Mouse (Mus musculus): ENCODE results near the gene Gm3371.
"Not testable (repeated sequence)": the region's sequence is repeated elsewhere in the genome, so short reads cannot be mapped to it uniquely, and the experiment has no call there.

The Gm3371 gene

GRCm38 (mm10) chr14:44410588-44410987 lies at the start of gene Gm3371:
TSS of gene Gm3371 (minus strand) at chr14:44410688.
- not testable (repeated sequence) for DNase-seq (ENCODE audit: low read depth, low spot score)

GRCm38 (mm10) chr14:44433335-44433734 lies 22.8 kb upstream of the Gm3371 start, which contains the start of gene Gm8232:
TSS of gene Gm8232 (plus strand) at chr14:44433635.
- DNase-seq (ENCODE audit: low read depth, low spot score), result not testable (repeated sequence)

- DNase-seq (ENCODE audit: low read depth, low spot score), result not testable (repeated sequence)
These were observed 26.3 kb downstream of the Gm3371 start for GRCm38 (mm10) chr14:44384233-44384632.

GRCm38 (mm10) chr14:44365057-44365456 lies 45.4 kb downstream of the Gm3371 start, which contains the start of gene Gm8229:
TSS of gene Gm8229 (plus strand) at chr14:44365357.
- not testable (repeated sequence) for DNase-seq (ENCODE audit: low read depth, low spot score)

- not testable (repeated sequence) for DNase-seq (ENCODE audit: low read depth, low spot score)
These were observed 48.2 kb downstream of the Gm3371 start for GRCm38 (mm10) chr14:44362301-44362700.

- DNase-seq (ENCODE audit: low read depth, low spot score), result not testable (repeated sequence)
These were observed 49.1 kb downstream of the Gm3371 start for GRCm38 (mm10) chr14:44361416-44361815.

Data from CD4-positive, CD25-positive, alpha-beta regulatory T cell, adult 2 months (primary cell).